Mouse (Mus musculus) heart, postnatal 4 days (tissue): ENCODE measurements at regions not wholly inside any gene's neighbourhood (a gene's known extent, or its start where the extent isn't known, plus 50 kb on each side); places are given as distances from the start of the nearest gene placed in this dataset.
"Not testable (repeated sequence)": the region's sequence is repeated elsewhere in the genome, so short reads cannot be mapped to it uniquely, and the experiment has no call there.

ENCODE experiments used
- DNase-seq: peaks from one replicate; pipeline ENCODE4 v3.0.0; 2021

DNA sequence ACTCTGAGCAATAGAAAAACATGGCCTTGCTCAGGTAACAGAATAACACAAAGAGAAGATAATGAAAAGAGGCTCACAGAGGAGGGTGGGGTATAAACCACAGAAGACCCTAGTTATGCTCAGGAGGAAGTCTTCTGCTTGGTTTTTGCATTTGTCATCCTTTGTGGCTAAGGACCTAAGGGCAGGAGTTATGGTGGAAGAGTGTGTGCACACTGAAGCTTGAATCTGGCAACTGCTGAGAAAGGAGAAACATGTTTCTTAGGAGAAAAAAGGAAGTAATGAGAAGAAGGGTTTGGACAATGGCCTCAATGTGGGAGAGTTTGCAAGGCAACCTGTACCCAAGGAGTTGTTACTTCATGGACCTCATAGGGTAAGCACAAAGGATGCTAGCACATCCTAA is 106.8 kb upstream of the Nyap2 start:
- DNase-seq = no peak

DNA sequence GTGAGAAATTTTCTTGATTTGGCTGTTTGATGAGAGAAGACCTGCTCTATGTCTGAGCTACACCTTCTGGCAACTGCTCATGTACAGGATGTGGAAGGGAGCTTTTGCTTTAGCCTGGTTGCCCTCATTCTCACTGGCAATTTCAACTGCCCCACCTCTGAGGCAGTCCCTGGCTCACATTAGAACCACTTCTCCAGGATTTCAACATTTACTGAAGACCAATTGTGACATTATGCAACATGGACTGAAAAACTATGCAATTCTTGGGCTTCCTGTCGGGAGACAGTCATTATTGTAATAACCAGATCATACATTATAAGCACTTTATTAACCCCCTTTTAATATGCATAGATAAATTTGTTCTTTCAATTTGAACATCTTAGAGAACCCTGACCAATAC is 107.6 kb upstream of the Nyap2 start:
- no peak for DNase-seq

DNA sequence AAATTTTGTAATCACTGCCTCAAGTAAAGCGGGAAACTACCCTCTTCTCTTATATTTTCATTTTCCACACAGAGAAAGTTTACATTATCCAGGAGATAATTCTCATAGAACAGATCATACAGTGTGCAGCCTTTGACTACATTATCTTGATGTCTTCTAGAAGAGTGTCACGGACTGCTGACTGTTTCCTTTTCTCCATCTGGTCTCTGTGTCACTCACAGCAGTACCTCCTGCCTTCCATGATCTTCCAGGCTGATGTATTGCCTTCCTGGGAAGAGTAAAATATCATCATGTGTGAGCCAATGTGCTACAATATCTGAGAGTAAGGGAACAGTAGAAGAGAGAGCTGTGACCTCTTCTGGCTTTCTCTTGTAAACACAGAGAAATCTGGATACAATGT is 111.0 kb upstream of the Nyap2 start:
- DNase-seq = no peak

DNA sequence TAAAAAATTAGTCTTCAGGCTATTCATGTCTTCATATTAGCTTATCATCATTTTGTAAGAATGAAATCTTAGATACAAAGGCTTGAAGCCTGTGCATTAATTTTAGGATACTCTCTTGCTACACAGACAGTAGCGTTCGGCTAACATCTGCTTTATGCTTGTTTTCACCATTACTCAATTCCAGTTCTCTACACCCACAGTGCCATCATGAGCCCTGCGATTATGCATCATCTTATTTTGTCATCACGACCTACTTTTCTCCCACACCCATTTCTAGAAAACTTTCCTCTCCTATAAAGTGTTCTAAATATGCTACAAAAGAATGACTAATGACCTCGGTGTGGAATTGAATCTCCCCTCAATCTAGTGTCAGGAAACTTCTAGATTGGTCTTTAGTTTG is 112.4 kb upstream of the Nyap2 start:
- no peak for DNase-seq

DNA sequence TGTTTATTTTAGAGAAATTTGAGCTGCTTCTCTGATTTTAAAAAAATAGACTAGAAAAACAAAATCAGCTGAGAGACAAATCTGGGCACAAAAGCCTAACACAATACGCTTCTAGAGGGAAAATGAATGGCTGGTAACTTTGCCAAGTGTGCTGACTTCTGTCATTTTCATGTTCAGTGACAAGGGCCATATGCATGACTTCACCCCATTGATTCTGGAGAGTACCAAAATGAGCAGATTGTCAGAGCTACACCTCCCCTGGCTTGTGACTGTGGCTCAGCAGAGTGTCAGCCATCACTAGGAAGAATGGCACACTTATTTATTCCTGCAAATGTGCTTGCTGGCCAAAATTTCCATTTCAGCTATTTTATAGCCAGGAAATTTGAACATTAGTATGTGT is 112.9 kb upstream of the Nyap2 start:
- DNase-seq = no peak

DNA sequence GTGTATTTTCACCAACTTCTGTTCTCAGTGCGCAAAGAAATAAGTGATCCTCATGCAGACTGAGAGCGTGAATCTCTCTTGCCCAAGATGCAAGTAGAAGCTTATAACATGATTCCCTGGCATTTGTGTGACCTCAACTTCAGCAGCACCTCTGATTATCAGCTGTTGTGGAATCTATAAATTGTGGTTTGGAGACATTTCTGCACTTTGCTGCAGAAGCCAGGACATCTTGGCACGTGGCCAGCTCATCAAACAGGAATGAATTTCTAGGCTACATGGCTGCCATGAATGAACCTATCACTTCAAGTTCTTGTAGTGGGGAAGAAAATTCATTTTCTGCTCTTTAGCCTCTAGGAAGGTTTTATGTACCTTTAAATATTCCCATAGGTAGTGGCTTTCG is 126.3 kb upstream of the Nyap2 start:
- DNase-seq = no peak

DNA sequence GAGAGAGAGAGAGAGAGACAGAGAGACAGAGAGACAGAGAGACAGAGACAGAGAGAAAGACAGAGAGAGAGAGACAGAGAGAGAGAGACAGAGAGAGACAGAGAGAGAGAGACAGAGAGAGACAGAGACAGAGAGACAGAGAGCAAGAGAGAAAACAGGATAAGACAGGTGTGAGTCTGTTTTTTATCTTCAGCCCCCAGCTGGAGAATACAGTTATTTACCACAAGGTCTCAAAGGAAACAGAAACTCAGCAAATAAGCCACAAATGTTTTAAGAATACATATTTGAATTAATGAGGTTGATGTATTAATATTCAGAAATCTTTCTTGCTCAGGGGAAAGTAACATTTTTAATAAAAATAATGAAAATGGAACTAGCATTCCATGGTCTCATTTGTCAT is 130.7 kb upstream of the Nyap2 start:
- not testable (repeated sequence) for DNase-seq

DNA sequence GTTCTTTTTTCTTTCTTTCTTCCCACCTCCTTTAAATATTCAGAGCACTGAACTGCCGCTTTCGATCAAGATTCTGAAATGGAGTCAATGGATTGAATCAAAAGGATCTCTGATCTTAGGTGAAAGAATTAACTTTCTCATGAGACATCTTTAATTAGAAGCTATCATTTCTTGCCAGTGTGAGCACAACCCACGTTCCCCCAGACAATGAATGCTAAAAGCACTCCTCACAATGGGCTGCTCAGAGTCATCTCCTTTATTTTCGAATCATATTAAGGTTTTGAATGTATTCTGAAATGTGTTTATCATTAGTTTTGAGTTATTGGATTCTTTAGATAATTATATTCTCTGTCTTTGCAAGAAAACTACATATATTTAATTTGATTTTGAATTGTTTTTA is 137.4 kb upstream of the Nyap2 start:
- no peak for DNase-seq

DNA sequence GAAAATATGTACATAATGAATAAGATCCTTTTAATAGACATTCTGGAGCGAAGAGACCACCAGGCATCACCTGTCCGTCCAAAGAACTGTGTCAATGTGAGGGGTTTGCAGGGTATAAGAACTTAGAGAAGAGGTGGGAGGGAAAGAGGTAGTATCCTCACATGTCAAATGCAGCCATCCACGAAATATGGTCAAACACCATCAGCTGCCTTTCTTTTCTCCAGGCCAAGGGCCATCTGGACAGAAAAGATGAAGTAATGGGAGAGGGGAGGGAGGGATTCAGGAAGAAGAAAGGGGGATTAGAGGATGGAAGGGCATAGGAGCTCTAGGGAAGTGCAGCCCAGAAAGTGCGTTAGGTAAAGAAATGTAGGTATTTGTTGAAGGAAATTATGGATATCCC is 141.0 kb upstream of the Dock10 start:
- no peak for DNase-seq

DNA sequence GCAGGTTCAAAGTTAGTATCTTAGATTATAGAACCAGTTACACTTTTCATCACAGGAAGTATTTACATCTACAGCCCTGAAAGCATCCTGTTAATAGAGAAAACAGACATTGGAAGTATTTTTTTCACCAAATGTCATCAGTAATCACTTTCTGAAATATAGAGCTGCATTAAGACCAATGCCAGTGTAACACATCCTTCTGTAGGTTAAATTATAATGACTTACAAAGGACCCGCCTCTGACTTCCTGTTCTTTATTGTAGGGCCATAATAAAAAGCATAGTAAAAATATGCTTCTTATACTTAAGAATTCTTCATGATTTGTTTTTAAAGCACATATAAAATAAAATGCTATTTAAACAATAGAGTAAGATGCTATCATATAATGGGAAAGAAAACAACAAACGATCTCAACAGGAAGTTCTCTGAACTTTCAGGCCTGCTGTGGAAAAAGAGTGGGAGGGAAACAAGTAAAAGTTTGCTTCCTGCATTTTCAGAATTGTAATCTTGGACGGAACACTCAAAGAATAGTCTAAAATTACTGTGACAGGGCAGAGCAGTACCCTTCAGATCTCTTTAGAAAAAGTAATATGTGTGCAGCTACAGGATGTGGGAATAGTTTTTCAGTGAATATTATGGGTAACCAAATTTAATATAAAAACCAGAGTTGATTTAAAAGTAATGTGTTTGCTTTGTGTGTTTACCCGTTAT is 116.0 kb upstream of the Dock10 start:
- no peak for DNase-seq

DNA sequence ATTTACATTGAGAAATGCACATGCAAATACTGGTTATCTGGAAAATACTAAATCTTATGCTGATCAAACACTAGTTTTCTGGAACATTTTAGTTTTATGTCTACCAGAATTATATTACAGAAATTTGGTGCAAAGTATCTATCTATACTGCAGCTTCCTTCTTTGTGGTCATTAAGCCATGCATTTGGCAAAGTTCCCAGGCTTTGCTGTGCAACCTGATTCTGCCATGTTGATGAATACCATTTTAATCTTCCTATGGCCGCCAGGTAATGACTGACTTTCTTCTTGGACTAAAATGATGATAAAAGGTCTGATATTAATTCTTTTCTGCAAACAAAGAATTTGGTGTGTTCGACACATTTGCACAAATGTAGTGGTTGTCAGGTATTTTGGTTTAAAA is 115.3 kb upstream of the Dock10 start:
- DNase-seq = no peak

DNA sequence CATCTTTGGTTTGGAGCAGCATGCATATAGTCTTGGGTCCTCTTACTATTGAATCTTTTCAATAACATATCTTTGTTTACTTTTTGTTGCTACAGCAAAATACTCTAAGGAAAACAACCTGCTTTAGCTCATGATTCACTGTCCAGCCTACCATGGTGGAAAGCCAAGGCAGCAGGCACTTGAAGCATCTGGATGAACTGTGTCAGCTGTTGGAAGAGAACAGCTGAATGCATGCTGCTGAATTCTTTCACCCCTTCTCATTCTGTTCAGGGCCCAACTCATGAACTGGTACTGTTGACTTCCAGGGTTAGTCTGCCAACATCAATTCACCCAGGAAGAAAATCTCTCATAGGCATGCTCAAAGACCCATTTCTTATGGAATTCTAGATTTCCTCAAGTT is 110.5 kb upstream of the Dock10 start:
- DNase-seq = peak; percentile 9

DNA sequence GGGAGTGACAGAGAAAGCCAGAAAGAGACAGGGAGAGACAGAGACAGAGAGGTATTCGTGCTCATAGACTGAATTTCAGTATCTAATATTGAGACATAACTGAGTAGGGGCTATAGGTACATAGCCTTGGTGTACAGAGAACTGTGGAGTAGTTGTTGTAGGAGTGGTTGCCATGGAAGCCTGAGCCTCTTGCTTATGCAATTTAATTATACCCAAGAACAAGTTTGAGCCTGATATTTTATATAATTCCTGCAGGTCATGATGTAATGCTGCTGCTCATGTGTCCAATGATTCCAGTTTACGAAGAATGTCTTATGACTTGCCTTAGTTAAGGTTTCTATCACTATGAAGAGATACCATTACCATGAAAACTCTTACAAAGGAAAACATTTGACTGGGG is 98.7 kb upstream of the Dock10 start:
- no peak for DNase-seq

DNA sequence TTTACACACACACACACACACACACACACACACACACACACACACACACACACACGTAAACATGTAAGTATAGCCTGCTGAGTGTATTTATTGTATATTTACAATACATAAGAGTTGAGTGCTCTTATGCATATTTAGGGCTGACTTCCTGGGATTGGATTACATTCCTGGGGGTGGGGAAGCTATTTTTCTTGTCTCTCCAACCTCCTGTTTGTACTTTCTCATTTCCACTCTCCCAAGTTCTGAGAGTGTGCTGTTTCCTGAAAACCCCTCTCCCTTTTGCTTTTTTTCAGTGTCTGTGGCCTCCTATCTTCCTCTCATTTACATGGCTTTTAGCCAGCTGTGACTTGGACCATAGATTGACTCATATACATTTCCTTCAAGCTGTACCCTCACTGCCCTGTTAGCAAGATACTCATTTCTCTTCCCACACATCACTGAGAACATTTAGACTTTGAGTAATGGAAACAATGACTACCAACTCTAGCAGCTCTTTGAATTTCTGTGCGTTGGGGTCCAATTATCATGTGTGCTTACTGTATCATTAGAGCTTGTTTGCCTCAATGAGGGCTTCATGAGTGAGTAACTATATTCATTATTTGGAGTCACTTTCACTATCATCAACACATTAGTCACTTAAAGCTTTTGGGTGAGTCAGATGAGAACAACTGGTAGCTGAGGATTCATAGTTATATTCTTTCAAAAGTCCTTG is 96.8 kb upstream of the Dock10 start:
- no peak for DNase-seq

DNA sequence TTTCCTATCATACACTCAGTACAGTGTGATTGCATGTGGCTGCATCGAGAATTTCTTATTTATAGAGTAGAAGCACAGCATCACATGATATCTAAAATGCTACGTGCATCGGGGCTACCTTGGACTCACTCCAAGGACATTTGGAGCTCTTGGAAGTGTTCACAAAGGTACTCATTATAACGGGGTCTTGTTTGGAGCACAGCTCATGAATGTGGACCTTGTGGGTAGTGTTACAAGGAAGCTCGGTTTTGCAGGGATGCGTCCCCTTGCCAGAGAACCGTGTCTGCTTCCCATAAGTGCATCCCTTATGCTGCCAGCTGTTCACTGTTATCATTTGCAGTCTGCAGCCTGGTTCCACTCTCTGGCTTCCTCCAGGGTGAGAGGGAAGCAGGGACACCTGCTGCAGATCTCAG is 96.0 kb upstream of the Dock10 start:
- DNase-seq = peak; percentile 14

DNA sequence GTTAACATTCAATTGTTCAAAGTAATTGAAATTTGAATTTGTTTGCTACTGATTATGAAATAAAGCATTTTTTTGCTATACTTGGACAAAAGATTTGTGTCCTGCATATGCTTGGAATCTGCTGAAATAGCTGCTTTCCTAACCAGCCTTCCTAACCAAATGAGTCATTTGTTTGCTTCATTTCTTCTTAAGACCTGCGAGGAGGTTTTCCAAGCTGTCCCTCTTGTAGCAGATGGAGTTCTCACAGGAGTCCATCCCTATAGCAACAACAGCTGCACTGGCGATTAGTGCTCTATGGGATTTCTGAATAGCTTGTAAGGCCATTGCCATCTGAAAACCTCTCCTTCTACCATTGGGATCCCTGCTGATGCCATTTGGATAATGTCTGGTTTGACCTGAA is 94.4 kb upstream of the Dock10 start:
- DNase-seq = no peak

DNA sequence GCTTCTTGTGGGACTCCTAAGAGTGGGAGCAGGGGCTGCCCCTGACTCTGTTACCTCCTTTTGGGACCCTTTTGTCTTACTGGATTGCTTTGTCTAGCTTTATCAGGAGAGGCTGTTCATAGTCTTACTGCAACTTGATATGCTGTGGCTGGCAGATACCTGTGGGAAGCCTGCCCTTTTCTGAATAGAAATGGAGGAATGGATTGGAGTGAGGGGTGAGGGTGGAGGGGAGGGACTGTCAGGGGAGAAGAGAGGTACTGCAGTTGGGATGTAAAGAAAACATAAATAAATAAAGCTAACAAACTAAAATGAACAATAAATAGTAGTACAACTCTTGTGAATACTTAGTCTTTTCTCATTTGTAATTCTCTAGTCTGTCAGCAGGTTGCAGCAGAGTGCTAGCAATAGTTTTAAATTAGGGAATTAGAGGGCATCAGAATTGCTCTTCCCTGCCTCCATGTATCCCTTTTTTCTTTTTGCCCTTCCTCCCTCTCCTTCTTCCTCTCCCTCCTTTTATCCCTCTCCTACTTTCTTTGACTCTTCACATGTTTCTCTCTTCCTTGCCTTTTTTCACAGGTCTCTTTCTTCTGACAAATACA is 72.0 kb upstream of the Dock10 start:
- DNase-seq = peak; percentile 20

DNA sequence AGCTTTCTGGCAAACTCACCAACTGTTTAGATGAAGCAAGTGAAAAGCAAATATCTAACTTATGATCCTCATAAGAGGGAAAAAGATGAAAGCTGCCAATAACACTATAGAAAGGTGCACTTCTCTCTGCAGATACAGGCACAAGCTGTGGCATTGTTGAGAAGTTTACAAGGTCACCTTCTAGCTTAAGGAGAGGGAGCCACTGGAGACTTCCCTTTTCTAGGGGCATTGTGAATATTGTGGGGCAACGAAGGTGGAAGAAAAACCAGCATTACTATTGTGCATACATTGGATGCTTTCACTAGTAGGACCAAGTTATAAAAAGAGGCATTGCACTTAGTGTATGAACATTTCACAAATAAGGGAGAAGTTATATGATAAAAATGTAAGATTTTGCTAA is 68.1 kb upstream of the Dock10 start:
- DNase-seq = no peak

DNA sequence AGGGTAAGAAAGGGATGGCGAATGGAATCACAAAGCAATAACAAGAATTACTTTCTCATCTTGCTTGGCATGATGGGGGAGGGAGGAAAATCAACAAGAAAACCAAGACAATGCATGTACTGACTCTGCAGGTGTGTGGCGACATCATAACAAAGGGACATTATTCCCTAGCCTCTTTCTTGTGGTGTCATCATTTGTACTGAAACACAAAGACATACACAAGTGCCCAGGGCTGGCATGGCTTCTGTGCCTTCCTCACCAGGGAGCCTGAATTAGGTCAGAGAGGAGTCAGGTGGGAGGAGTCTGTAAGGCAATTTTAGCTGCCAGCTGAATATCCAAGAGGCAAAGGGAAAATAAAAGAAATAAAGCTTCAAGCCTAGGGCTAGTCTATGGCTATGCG is 65.6 kb upstream of the Dock10 start:
- no peak for DNase-seq

DNA sequence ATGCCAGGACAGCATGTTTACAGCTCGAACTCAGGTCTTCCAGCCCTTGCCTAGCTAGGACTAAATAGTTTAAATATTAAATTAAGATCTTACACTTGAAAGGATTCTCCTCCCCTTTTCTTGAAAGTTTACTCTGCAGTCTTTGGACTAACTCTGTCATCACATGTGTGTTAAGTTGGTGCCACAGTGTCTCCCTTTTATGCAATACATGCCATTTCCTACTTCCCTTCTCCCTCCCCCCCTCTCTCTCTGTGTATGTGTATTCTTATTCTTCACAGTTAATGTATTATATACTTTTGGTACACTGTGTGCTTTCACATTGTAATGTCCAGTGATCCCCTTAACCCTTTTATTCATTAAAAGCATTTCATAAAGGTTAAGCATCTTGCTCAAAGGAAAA is 63.9 kb upstream of the Dock10 start:
- no peak for DNase-seq

DNA sequence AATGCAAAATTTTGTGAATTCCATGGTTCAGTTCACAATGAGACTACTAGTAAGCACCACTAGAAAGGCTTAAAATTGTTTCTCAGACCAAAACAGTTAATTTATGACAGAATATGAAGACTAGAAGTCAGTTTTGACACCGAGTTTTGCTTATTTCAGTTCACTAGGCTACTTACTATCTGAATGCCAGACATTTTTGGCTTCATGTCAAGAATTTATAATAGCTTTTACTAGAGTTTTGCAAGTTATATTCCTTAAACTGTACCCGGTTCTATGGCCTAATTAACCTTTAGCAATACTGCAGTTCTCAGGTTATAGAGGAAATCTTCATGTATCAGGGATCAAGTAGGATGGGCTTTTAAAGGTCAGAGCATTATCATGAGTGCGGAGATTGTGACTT is 54.6 kb upstream of the Dock10 start:
- no peak for DNase-seq
